Comparison of ENCODE assay signal across 9 mouse cellular contexts in genomic region chr2:32156645-32157044, GRCm38 (mm10). TPM values are rescaled to one million over a fixed set of nuclear protein-coding genes. Genes with fewer than 3 reads are reported as not detected.
DNase-seq lines count a peak whose midpoint lies in the region; ATAC-seq and TF ChIP-seq lines count a peak whose summit lies in the region.
"Had no signal": no experiment of that assay in that cellular context is flagged by ENCODE, and none has a peak within 500 bp of the region (broad histone marks: within the 10 kb centered on the region; RNA-seq: fewer than 3 reads in every experiment).

No protein-coding gene starts in this region.

- no peaks in the 10 kb centered on the region for H3K27me3 ChIP-seq in lung, postnatal 0 days (replicated peaks; ENCODE audit: insufficient read depth, low read length)
- H3K27me3 ChIP-seq in limb, embryonic 12.5 days = no peaks in the 10 kb centered on the region
- H3K27me3 ChIP-seq in stomach, postnatal 0 days (ENCODE audit: control insufficient read depth, insufficient read depth, low read length) = no peaks in the 10 kb centered on the region

- DNase-seq in gastrocnemius, adult 2 months = no peak
- DNase-seq in gastrocnemius, postnatal 25 days = no peak
- DNase-seq in lung, postnatal 0 days (ENCODE audit: low spot score) = no peak
- no peak for DNase-seq in lung, adult 18-20 months
- peak; percentile 62 for DNase-seq in stomach, postnatal 0 days (ENCODE audit: low spot score)
- DNase-seq in layer of hippocampus, postnatal 14 days (ENCODE audit: low spot score in 2 of 2) = no peak
- DNase-seq in embryo, embryonic 10 days (ENCODE audit: low spot score) = no peak
- DNase-seq: right cerebral cortex, postnatal 25 days had no signal

- TF ChIP-seq EP300 in lung, postnatal 0 days (IDR thresholded peaks at IDR 0.05) = no peak
- no peak for TF ChIP-seq EP300 in stomach, postnatal 0 days (optimal IDR thresholded peaks at IDR 0.05)

- H3K27ac ChIP-seq in gastrocnemius, adult 2 months = peak overlapping the region; percentile 95
- H3K27ac ChIP-seq in lung, postnatal 0 days (ENCODE audit: low read length) = peak overlapping the region; percentile 39
- peak overlapping the region; percentile 70 for H3K27ac ChIP-seq in limb, embryonic 12.5 days
- H3K27ac ChIP-seq in stomach, postnatal 0 days (replicated peaks) = peak overlapping the region; percentile 70

- no peak overlapping the region for H3K4me2 ChIP-seq in lung, postnatal 0 days (replicated peaks; ENCODE audit: low read depth, low read length)
- H3K4me2 ChIP-seq in limb, embryonic 12.5 days = peak overlapping the region; percentile 16
- peak overlapping the region; percentile 6; the same call in 1 of the 2 replicates for H3K4me2 ChIP-seq in stomach, postnatal 0 days (replicated peaks; ENCODE audit: low read depth)

- no peak overlapping the region for H3K4me3 ChIP-seq in gastrocnemius, adult 2 months
- no peak overlapping the region for H3K4me3 ChIP-seq in lung, postnatal 0 days (ENCODE audit: low read depth, low read length)
- H3K4me3 ChIP-seq in limb, embryonic 12.5 days (replicated peaks) = no peak overlapping the region
- no peak overlapping the region for H3K4me3 ChIP-seq in stomach, postnatal 0 days (ENCODE audit: low read depth, low read length)

- intact Hi-C loops in gastrocnemius, adult 2 months (cut with DNase I) = no loop called here

- H3K9me3 ChIP-seq in lung, postnatal 0 days (ENCODE audit: low read length) = no peaks in the 10 kb centered on the region
- H3K9me3 ChIP-seq in limb, embryonic 12.5 days = no peaks in the 10 kb centered on the region
- no peaks in the 10 kb centered on the region for H3K9me3 ChIP-seq in stomach, postnatal 0 days (ENCODE audit: control insufficient read depth, low read length)

- 23% methylated on average over 10 of the region's 10 CpGs for WGBS in lung, postnatal 0 days
- WGBS in limb, embryonic 12.5 days = 56% methylated on average over 10 of the region's 10 CpGs
- 32% methylated on average over 10 of the region's 10 CpGs for WGBS in stomach, postnatal 0 days

- TF ChIP-seq CTCF in gastrocnemius, adult 2 months (IDR thresholded peaks at IDR 0.05) = no peak
- TF ChIP-seq CTCF in lung, postnatal 0 days (IDR thresholded peaks at IDR 0.05) = no peak
- no peak for TF ChIP-seq CTCF in stomach, postnatal 0 days (IDR thresholded peaks at IDR 0.05; ENCODE audit: low read depth)

- H3K4me1 ChIP-seq in lung, postnatal 0 days (ENCODE audit: insufficient read depth, low read depth, low read length) = peaks cover 52% of the 10 kb centered on the region
- H3K4me1 ChIP-seq in limb, embryonic 12.5 days (replicated peaks) = peaks cover 82% of the 10 kb centered on the region
- peaks cover 34% of the 10 kb centered on the region for H3K4me1 ChIP-seq in stomach, postnatal 0 days (replicated peaks; ENCODE audit: control insufficient read depth, insufficient read depth)

- no peak for ATAC-seq in lung, postnatal 0 days
- no peak for ATAC-seq in limb, embryonic 12.5 days (ENCODE audit: insufficient number of reproducible peaks, insufficient read depth, low FRiP score, low TSS enrichment, low read depth)
- ATAC-seq in stomach, postnatal 0 days (ENCODE audit: low FRiP score, low TSS enrichment) = no peak

- H3K9ac ChIP-seq in lung, postnatal 0 days (replicated peaks; ENCODE audit: low read depth) = no peak overlapping the region
- H3K9ac ChIP-seq in limb, embryonic 12.5 days (replicated peaks) = 0 out of 2 replicates have a peak overlapping the region, but pooled peaks have one; percentile 18
- peak overlapping the region; percentile 41; the same call in 1 of the 2 replicates for H3K9ac ChIP-seq in stomach, postnatal 0 days (ENCODE audit: low read length)

- H3K36me3 ChIP-seq in lung, postnatal 0 days (ENCODE audit: insufficient read depth, low read length) = no peaks in the 10 kb centered on the region
- peaks cover 17% of the 10 kb centered on the region for H3K36me3 ChIP-seq in limb, embryonic 12.5 days
- no peaks in the 10 kb centered on the region for H3K36me3 ChIP-seq in stomach, postnatal 0 days (ENCODE audit: control insufficient read depth, insufficient read depth, low read length)

RNA-seq across cellular contexts. Expression of gene Prrc2b, which starts 5.8 kb away (rescaled TPM):
- 10 to 100 TPM; 76.4 to 86.9 TPM for total RNA-seq in gastrocnemius, adult 2 months (2021)
- total RNA-seq in gastrocnemius, postnatal 25 days (2021) = 10 to 100 TPM; 67.0 to 69.6 TPM
- 21.2 and 24.6 TPM in 2 replicates for polyA plus RNA-seq in lung, postnatal 0 days (2015; fragmentation: Nextera tagmentation; extraction: Ambion mirVana)
- 69.2 and 89.9 TPM in 2 replicates for polyA plus RNA-seq in limb, embryonic 12.5 days (2016; fragmentation: Nextera tagmentation; extraction: Ambion mirVana)
- polyA plus RNA-seq in stomach, postnatal 0 days (2015; fragmentation: Nextera tagmentation; extraction: Ambion mirVana) = 18.7 and 21.6 TPM in 2 replicates
- total RNA-seq in layer of hippocampus, postnatal 14 days (2021) = 100 to 1,000 TPM; 253 to 268 TPM

Comparison
In these comparisons a context has a peak if more than half of its experiments do, and no peak if none do; other contexts are left out.
1. H3K27ac ChIP-seq: peak in every context shown above with its lines; median percentile 95 in gastrocnemius, adult 2 months; 70 in limb, embryonic 12.5 days; 70 in stomach, postnatal 0 days; 39 in lung, postnatal 0 days.